Comparison of ENCODE assay signal across 18 mouse cellular contexts in genomic region chr1:106208581-106208980, GRCm38 (mm10).
"Had no signal": no experiment of that assay in that cellular context is flagged by ENCODE, and none has a peak within 500 bp of the region (broad histone marks: within the 10 kb centered on the region; RNA-seq: fewer than 3 reads in every experiment).

No protein-coding gene starts in this region.

- H3K27ac ChIP-seq: kidney, postnatal 0 days; limb, embryonic 12.5 days; limb, embryonic 15.5 days; liver, embryonic 14.5 days; macrophage; midbrain, embryonic 12.5 days; midbrain, embryonic 15.5 days; neural tube, embryonic 12.5 days; neural tube, embryonic 15.5 days; stomach, embryonic 15.5 days had no signal

- DNase-seq: kidney, postnatal 25 days; left cerebral cortex, postnatal 4 days; liver, postnatal 0 days; lung, embryonic 14.5 days; right cerebral cortex, adult 18-20 months; right cerebral cortex, postnatal 14 days; right cerebral cortex, postnatal 4 days; thymus, postnatal 25 days had no signal

- H3K4me3 ChIP-seq: limb, embryonic 12.5 days; limb, embryonic 15.5 days; midbrain, embryonic 12.5 days; midbrain, embryonic 15.5 days; neural tube, embryonic 12.5 days; neural tube, embryonic 15.5 days; stomach, embryonic 15.5 days had no signal
